Mouse (Mus musculus): ENCODE measurements around the gene Ash1l.
A peak's percentile ranks its signal among the peaks of the same experiment; 100 is the strongest.

The Ash1l gene

DNA sequence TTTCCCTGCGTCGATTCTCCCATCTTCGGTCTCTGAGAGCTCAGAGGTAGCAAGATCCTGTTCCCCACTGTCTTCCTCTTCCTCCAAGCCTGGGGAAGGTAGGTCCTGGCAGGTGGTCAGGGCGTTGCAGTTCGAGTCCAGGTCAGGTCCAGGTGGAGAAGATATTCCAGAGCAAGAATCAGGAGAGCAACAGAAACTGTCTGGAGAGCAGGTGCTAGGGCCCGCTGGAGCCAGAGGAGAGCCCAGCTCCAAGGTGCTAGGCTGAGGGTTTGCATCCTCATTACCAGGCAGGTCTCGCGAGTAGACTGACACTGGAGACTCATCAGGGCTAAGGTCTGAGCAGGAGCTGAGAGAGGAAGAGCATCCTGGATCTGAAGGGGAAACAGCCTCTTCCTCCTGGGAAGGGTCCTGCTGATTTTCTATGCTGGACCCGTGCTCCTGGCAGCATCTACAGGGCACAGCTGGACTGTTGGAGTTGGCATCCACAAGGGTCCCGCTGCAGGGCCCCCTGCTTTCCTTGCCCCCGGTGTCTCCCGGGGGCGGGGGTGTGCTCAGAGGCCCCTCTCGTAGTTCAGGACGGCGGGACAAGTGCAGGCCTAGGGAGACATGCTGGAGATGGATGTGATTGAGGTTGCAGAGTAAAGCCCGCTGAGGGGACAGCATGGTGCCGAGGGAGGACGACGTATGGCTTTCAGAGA lies 141.5 kb downstream of the Ash1l start:
- no peak for DNase-seq (ENCODE audit: low spot score in 2 of 2)

DNA sequence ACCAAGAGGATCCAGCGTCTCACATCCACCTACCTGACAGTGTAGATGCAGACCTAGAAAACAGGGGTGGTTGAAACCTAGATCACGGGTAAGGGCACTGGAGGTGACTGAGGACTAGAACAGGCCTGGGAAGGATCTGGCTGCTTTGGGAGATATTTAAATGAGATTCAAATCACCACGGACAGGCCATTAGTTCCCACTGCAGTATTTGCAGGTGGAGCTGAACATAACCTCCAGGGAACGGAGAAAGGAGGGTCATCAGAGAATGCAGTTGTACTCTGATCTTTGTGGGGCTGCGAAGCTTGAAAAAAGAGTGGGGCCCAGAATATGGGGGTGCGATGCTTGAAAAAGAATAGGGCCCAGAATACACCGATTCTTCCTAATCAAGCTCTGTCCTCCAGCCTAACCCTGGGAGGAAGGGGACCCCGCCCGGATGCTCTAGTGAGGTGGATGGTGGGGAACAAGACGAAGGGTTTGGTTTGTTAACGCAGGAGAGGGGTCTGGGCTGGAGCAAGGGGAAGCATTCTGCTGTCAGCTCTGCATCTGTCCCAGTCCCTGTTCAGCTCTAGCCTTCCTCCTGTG lies 142.2 kb downstream of the Ash1l start:
- peak in 1 of 2 experiments; percentile 24 for DNase-seq (ENCODE audit: low spot score in 2 of 2)

DNA sequence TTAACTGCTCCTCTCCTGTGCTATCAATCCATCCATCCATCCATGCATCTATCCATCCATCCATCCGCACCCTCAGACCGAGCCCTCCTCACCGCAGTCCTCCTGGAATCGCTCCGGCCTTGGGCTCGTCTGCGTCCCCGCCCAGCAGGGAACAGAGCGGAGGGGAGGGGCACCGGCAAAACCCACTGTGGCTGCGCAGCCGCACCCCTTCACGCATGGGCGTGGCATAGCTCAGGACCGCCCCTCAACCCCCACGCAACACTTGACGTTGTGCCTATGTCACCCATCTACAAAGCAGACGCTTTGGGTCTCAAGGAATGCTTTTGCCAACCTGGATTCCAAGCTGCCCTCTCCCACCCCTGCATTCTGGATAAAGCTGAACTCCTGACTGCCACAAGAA lies 142.8 kb downstream of the Ash1l start, which contains the start of gene Rusc1:
Gene Rusc1, minus strand, starts transcription at position 137 of the 400 bp plus-strand sequence.
- DNase-seq (ENCODE audit: low spot score in 2 of 2), result peak; percentile 90 to 92

DNA sequence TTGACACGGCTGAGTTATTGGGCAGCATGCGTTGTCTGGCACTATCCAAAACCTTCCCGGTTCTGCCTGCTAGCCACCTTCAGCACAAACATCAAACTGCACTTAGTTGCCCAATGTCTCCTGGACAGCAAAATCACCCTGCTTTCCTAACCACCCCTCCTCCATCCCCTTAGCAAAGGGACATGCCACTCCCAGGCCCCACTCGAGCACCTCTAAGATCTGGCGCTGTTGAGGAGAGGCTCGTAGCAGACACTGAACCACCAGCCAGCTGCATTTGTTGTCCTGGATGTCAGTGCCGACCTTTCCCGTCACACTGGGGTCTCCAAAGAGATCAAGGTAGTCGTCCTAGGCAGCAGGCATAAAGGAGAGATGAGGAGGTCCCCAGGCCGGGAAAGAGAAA lies 143.6 kb downstream of the Ash1l start:
- no peak for DNase-seq (ENCODE audit: low spot score in 2 of 2)

DNA sequence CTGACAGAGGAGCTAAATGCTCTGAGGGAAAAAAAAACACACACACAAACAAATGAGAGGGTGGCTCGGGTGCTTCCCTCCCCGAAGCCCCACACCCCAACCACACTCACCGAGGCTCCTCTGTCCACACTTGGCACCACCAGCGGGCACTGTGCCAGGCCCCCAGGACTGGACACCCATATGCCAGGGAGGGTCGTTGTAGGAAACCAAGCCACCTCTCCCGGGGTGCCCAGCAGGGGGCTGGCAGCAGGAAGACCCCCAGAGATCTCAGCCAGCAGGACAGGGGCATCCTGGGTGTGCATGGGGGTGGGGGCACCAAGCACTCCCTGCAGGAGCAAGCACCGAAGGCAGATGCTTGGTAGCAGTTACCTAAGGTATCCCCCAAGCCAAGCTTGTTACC lies 150.4 kb downstream of the Ash1l start, which contains the start of gene Gm43738:
Gene Gm43738, minus strand, starts transcription at position 289 of the 400 bp plus-strand sequence.
- DNase-seq (ENCODE audit: low spot score in 2 of 2), result no peak

DNA sequence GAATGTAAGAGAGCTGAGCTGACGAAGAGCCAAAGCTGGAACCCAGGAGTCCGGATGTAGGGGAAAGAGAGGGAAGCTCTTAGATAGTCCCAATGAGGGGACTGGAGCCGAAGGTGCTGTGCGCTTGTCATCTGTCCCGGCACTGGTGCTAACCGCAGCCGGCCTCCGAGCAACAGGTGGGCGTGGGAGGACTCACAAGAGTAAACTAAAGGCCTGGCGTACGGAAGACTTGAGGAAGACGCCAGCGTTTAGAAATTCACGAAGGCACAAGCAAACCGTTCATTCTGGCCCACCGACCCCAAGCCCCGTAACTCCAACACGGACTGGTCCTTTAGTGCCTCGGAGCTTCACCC lies 151.0 kb downstream of the Ash1l start:
- no peak for DNase-seq (ENCODE audit: low spot score in 2 of 2)

DNA sequence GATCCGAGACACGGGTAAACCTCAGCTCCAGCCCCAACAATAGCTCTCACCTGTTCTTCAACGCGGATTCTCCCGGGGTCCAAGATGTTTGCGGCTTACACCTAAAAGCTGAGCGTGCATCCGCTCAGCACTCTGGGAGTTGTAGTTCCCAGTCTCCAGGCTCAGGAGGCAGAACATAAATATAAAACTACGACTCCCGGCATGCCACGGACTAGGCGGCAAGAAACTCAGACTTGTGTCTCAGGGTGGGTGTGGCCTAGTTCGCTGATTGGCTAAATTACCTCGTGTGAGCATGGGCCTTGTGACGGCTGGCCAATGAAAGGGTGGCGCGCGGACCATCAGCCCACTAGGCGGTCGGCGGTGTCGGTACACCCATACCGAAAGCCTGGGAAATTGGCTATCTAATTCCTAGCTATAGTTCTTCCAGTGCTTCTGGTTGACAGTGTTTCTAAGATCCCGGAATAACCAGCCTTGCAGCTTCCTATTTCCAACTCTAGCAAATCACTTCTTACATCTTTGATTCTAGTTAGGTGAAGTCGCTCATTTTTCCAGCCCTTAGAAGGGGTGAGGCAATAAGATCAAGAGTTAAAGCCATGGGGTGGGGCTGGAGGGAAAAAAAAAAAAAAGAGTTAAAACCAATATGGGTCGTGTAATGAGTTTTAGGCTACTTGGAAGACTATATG lies 151.5 kb downstream of the Ash1l start, which contains the start of gene Fdps:
Gene Fdps, minus strand, starts transcription at position 148 of the 683 bp plus-strand sequence.
- peak; percentile 93 to 97 for DNase-seq (ENCODE audit: low spot score in 2 of 2)

GRCm38 (mm10) chr3:89102495-89103290 lies 152.3 kb downstream of the Ash1l start:
- DNase-seq (ENCODE audit: low spot score in 2 of 2), result no peak

DNA sequence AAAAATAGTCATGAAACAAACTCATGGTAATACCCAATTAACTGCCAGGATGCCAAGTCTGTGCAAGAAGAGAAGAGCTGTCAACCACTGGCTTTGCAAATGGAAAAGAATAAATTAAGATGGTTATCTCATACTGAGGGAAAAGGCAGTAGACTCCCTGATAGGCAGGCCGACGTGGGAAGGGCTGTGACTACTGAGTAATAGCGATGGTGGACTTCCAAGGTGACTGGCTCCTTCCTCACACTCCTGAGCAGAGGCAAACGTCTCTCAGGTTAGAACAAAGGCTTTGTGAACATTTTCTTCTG lies 152.8 kb downstream of the Ash1l start:
- DNase-seq (ENCODE audit: low spot score in 2 of 2), result no peak

DNA sequence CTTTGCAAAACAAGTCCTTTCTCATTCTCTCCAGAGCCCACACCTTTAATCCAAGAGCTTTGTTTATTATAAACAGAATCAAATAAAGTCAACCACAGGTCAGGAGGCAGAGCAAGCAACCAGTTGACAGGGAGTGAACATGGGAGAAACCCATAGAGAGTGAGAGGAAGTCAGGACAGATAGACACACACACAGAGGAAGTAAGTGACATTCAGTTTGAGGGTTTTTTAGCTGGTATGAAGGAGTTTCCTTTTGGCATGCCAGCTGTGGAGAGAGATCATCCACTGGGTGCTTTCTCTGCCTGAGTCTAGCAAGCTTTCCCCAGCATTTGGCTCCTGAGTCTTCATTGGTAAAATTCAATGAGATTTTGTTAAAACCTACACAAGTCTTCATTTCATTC lies 156.5 kb downstream of the Ash1l start:
- no peak for DNase-seq (ENCODE audit: low spot score in 2 of 2)

DNA sequence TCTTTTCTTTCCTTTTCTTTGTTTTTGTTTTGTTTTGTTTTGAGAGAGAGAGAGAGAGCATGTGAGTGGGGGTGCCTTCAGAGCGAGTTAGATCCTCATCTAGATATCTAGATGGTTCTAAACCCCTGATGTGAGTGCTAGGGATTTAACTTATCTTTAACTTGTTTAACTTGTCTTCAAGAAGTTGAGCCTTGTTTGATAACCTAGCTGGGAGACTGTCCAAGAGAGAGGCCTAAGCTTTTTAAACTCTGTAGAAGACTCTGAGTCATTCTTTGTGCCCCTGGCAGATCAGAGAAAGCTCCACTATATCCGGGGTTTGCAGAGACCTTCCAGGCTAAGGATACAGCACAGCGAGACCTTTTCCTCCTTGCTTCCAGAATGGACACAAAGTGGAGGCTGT lies 157.1 kb downstream of the Ash1l start:
- no peak for DNase-seq (ENCODE audit: low spot score in 2 of 2)

DNA sequence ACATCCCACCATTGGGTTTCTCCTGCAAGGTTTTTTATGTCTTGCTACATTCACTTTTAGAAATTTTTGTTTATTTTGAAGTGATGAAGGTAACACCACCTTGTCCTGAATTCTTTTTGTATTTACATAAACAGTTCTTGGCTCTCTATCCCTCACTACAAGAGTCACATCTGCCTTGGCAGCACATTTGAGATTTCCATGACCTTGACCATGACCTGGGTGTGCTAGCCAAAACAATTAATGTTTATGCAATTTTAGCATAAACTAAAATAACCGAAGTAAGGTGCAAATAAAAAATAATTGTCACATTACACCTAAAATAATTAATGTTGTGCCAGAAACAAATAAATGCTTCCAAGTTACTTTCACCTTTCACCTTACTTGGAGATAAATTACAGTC lies 157.7 kb downstream of the Ash1l start:
- DNase-seq (ENCODE audit: low spot score in 2 of 2), result no peak

DNA sequence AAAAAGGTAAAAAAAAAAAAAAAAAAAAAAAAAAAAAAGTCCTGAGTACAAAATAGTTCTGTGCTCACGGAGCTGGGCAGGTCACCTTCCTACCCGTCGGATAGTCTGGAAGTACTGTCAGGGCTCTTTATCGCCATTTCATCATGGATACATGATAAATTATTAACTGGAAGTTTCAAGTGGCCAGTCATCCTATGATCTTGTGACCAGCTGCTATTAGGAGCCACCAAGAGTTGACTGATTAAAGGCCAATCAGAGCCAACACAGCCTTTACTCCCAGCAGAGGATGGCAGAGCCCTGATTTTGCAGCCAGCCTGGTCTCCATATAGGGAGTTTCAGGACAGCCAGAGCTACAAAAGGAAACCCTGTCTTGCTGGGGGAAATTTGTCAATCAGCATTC lies 162.6 kb downstream of the Ash1l start:
- DNase-seq (ENCODE audit: low spot score in 2 of 2), result no peak

DNA sequence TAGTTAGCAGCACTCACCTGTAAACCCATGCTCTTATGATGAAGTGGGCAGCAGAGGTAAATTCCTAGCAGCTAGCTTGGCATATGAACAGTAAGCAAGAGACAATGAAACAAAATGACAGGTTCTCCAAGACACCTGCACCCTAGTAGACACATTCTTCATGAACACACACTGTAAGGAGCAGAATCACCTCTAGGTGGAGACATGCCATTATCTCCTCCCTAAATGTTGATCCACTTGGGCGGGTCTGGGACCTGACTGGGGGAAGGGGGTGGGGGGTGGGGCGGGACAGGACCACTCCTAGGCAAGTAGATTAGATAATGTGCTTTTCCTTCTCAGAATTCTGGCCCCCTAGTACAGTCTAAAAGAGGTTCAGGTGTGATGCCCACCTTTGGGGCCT lies 165.1 kb downstream of the Ash1l start:
- DNase-seq (ENCODE audit: low spot score in 2 of 2), result no peak

DNA sequence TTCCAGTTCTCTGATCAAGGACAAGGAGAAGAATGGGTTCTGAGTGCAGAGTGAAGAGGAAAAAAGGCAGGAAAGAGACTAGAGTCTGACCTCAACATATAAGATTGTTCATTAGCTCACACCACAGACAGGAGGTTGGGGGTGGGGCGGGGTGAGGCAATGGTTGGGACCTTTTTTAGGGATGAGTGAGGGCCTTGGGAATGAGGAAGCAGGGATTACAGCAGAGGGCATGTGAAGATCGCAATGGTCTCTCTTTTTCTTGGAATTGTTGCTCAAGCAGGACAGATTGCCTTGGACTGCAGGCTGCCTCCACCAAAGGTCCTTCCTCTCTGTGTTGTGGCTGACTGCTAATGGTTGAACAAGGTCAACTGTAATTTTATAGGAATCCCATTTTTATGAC lies 172.9 kb downstream of the Ash1l start:
- DNase-seq (ENCODE audit: low spot score in 2 of 2), result no peak

DNA sequence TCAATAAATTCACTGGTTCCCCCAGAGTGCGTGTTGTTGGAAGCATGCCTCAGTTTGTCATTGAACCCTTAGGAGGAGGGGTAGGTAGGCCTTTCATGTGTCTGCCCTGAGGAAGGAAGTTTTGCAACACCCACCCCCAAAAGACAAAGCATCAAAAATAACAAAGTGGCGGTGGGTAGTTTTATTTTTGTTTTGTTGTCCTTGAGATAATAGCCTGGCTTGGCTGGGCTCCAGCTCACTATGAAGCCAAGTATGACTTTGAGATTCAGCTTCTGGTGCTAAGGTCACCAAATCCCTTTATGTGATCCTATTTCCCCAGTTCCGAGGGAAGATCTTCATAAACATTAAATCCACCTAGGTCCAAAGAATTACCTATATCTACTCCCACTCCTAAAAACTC lies 173.8 kb downstream of the Ash1l start:
- no peak for DNase-seq (ENCODE audit: low spot score in 2 of 2)

GRCm38 (mm10) chr3:89125981-89126380 lies 175.6 kb downstream of the Ash1l start:
- DNase-seq (ENCODE audit: low spot score in 2 of 2), result no peak

Measured in frontal cortex, postnatal 14 days (tissue).